Mouse (Mus musculus): ENCODE results near the gene Ten1. TPM values are rescaled to one million over a fixed set of nuclear protein-coding genes. Genes with fewer than 3 reads are reported as not detected.

Ten1 gene
- polyA plus RNA-seq (2015; fragmentation: Nextera tagmentation; extraction: Ambion mirVana), result 51.9 and 52.6 TPM in 2 replicates

- H3K4me1 ChIP-seq (replicated peaks; ENCODE audit: control insufficient read depth, insufficient read depth), result no peaks in the 10 kb centered on the region
- DNase-seq (ENCODE audit: low spot score) (peak; percentile 98), ATAC-seq (ENCODE audit: low FRiP score, low TSS enrichment) (peak; percentile 94)
- peak within 1 kb of the TSS; percentile 80 for H3K4me2 ChIP-seq (replicated peaks; ENCODE audit: low read depth)
- H3K9ac ChIP-seq (ENCODE audit: low read length), result peak within 1 kb of the TSS; percentile 86
- peak within 1 kb of the TSS; percentile 94 for H3K27ac ChIP-seq (replicated peaks)
- TF ChIP-seq EP300 (optimal IDR thresholded peaks at IDR 0.05), result peak; percentile 92
- TF ChIP-seq CTCF (IDR thresholded peaks at IDR 0.05; ENCODE audit: low read depth), result no peak
- H3K27me3 ChIP-seq (ENCODE audit: control insufficient read depth, insufficient read depth, low read length), result no peaks in the 10 kb centered on the region
- peaks cover 2% of the 10 kb centered on the region; the same call in 1 of the 2 replicates for H3K36me3 ChIP-seq (ENCODE audit: control insufficient read depth, insufficient read depth, low read length)
- no peaks in the 10 kb centered on the region for H3K9me3 ChIP-seq (ENCODE audit: control insufficient read depth, low read length)
- under 1% methylated on average over 62 of the region's 62 CpGs for WGBS
- H3K4me3 ChIP-seq (ENCODE audit: low read depth, low read length), result peak within 1 kb of the TSS; percentile 74
Observed at GRCm38 (mm10) chr11:116198639-116199531, at the start of gene Ten1, which contains the start of gene Acox1. TSS of gene Ten1 (plus strand) at chr11:116198855. TSS of gene Acox1 (minus strand) at chr11:116199045.

- peaks cover 33% of the 10 kb centered on the region for H3K36me3 ChIP-seq (ENCODE audit: control insufficient read depth, insufficient read depth, low read length)
- no peak overlapping the region for H3K4me3 ChIP-seq (ENCODE audit: low read depth, low read length)
- ATAC-seq (ENCODE audit: low FRiP score, low TSS enrichment), result no peak
- no peak for DNase-seq (ENCODE audit: low spot score)
- no peak overlapping the region for H3K4me2 ChIP-seq (replicated peaks; ENCODE audit: low read depth)
- 86% methylated on average over 6 of the region's 6 CpGs for WGBS
- H3K27ac ChIP-seq (replicated peaks), result no peak overlapping the region
- TF ChIP-seq EP300 (optimal IDR thresholded peaks at IDR 0.05) (no peak), CTCF (IDR thresholded peaks at IDR 0.05; ENCODE audit: low read depth) (no peak)
- no peak overlapping the region for H3K9ac ChIP-seq (ENCODE audit: low read length)
- H3K4me1 ChIP-seq (replicated peaks; ENCODE audit: control insufficient read depth, insufficient read depth), result no peaks in the 10 kb centered on the region
- H3K27me3 ChIP-seq (ENCODE audit: control insufficient read depth, insufficient read depth, low read length), result no peaks in the 10 kb centered on the region
- H3K9me3 ChIP-seq (ENCODE audit: control insufficient read depth, low read length), result no peaks in the 10 kb centered on the region
Observed at GRCm38 (mm10) chr11:116149341-116149740, 49.3 kb upstream of the Ten1 start.

GRCm38 (mm10) chr11:116150960-116151359 lies 47.7 kb upstream of the Ten1 start:
- Histone ChIP-seq H3K4me1 (replicated peaks; ENCODE audit: control insufficient read depth, insufficient read depth) (no peaks in the 10 kb centered on the region), H3K9me3 (ENCODE audit: control insufficient read depth, low read length) (no peaks in the 10 kb centered on the region), H3K27me3 (ENCODE audit: control insufficient read depth, insufficient read depth, low read length) (no peaks in the 10 kb centered on the region), H3K9ac (ENCODE audit: low read length) (no peak overlapping the region), H3K4me2 (replicated peaks; ENCODE audit: low read depth) (no peak overlapping the region), H3K27ac (replicated peaks) (no peak overlapping the region), H3K36me3 (ENCODE audit: control insufficient read depth, insufficient read depth, low read length) (peaks cover 36% of the 10 kb centered on the region), H3K4me3 (ENCODE audit: low read depth, low read length) (no peak overlapping the region)
- DNase-seq (ENCODE audit: low spot score) (no peak), ATAC-seq (ENCODE audit: low FRiP score, low TSS enrichment) (no peak)
- TF ChIP-seq CTCF (IDR thresholded peaks at IDR 0.05; ENCODE audit: low read depth) (no peak), EP300 (optimal IDR thresholded peaks at IDR 0.05) (no peak)
- 91% methylated on average over 2 of the region's 2 CpGs for WGBS

- no peaks in the 10 kb centered on the region for H3K27me3 ChIP-seq (ENCODE audit: control insufficient read depth, insufficient read depth, low read length)
- H3K9me3 ChIP-seq (ENCODE audit: control insufficient read depth, low read length), result no peaks in the 10 kb centered on the region
- H3K4me3 ChIP-seq (ENCODE audit: low read depth, low read length), result no peak overlapping the region
- H3K4me2 ChIP-seq (replicated peaks; ENCODE audit: low read depth), result no peak overlapping the region
- DNase-seq (ENCODE audit: low spot score) (peak; percentile 59), ATAC-seq (ENCODE audit: low FRiP score, low TSS enrichment) (peak; percentile 70)
- H3K9ac ChIP-seq (ENCODE audit: low read length), result no peak overlapping the region
- 42% methylated on average over 12 of the region's 12 CpGs for WGBS
- H3K36me3 ChIP-seq (ENCODE audit: control insufficient read depth, insufficient read depth, low read length), result 0 out of 2 replicates have a peak, but pooled peaks cover under 1% of the 10 kb centered on the region
- TF ChIP-seq EP300 (optimal IDR thresholded peaks at IDR 0.05) (no peak), CTCF (IDR thresholded peaks at IDR 0.05; ENCODE audit: low read depth) (no peak)
- peak overlapping the region; percentile 82 for H3K27ac ChIP-seq (replicated peaks)
- H3K4me1 ChIP-seq (replicated peaks; ENCODE audit: control insufficient read depth, insufficient read depth), result no peaks in the 10 kb centered on the region
Observed at GRCm38 (mm10) chr11:116161312-116161711, 37.3 kb upstream of the Ten1 start.

GRCm38 (mm10) chr11:116162146-116162545 lies 36.5 kb upstream of the Ten1 start:
- Histone ChIP-seq H3K9me3 (ENCODE audit: control insufficient read depth, low read length) (no peaks in the 10 kb centered on the region), H3K4me1 (replicated peaks; ENCODE audit: control insufficient read depth, insufficient read depth) (no peaks in the 10 kb centered on the region), H3K36me3 (ENCODE audit: control insufficient read depth, insufficient read depth, low read length) (no peaks in the 10 kb centered on the region), H3K4me3 (ENCODE audit: low read depth, low read length) (no peak overlapping the region), H3K4me2 (replicated peaks; ENCODE audit: low read depth) (no peak overlapping the region), H3K27me3 (ENCODE audit: control insufficient read depth, insufficient read depth, low read length) (no peaks in the 10 kb centered on the region), H3K9ac (ENCODE audit: low read length) (no peak overlapping the region), H3K27ac (replicated peaks) (peak overlapping the region; percentile 82)
- ATAC-seq (ENCODE audit: low FRiP score, low TSS enrichment) (no peak), DNase-seq (ENCODE audit: low spot score) (no peak)
- WGBS, result 66% methylated on average over 10 of the region's 10 CpGs
- TF ChIP-seq EP300 (optimal IDR thresholded peaks at IDR 0.05) (no peak), CTCF (IDR thresholded peaks at IDR 0.05; ENCODE audit: low read depth) (no peak)

- Histone ChIP-seq H3K4me1 (replicated peaks; ENCODE audit: control insufficient read depth, insufficient read depth) (no peaks in the 10 kb centered on the region), H3K4me2 (replicated peaks; ENCODE audit: low read depth) (no peak overlapping the region), H3K4me3 (ENCODE audit: low read depth, low read length) (no peak overlapping the region), H3K27me3 (ENCODE audit: control insufficient read depth, insufficient read depth, low read length) (no peaks in the 10 kb centered on the region), H3K27ac (replicated peaks) (no peak overlapping the region), H3K36me3 (ENCODE audit: control insufficient read depth, insufficient read depth, low read length) (no peaks in the 10 kb centered on the region), H3K9me3 (ENCODE audit: control insufficient read depth, low read length) (no peaks in the 10 kb centered on the region), H3K9ac (ENCODE audit: low read length) (no peak overlapping the region; the same call in 1 of the 2 replicates)
- WGBS, result 45% methylated on average over 9 of the region's 9 CpGs
- DNase-seq (ENCODE audit: low spot score) (no peak), ATAC-seq (ENCODE audit: low FRiP score, low TSS enrichment) (no peak)
- TF ChIP-seq EP300 (optimal IDR thresholded peaks at IDR 0.05), result no peak
- no peak for TF ChIP-seq CTCF (IDR thresholded peaks at IDR 0.05; ENCODE audit: low read depth)
Observed at GRCm38 (mm10) chr11:116163002-116163401, 35.7 kb upstream of the Ten1 start.
